Mouse (Mus musculus): Measurements from ENCODE around the gene Tmem163.

Tmem163 gene

GRCm38 (mm10) chr1:127576143-127576542, 103.2 kb downstream of the Tmem163 start:
- in situ Hi-C loops (cut with MboI; ENCODE audit: low sequenced_read_pairs): no loop called here

GRCm38 (mm10) chr1:127575692-127576091, 103.7 kb downstream of the Tmem163 start:
- in situ Hi-C loops (cut with MboI; ENCODE audit: low sequenced_read_pairs): no loop called here

GRCm38 (mm10) chr1:127573186-127573585, 106.2 kb downstream of the Tmem163 start:
- in situ Hi-C loops (cut with MboI; ENCODE audit: low sequenced_read_pairs): no loop called here

GRCm38 (mm10) chr1:127568641-127569040, 110.7 kb downstream of the Tmem163 start:
- in situ Hi-C loops (cut with MboI; ENCODE audit: low sequenced_read_pairs): no loop called here

GRCm38 (mm10) chr1:127556486-127556845, 122.9 kb downstream of the Tmem163 start:
- in situ Hi-C loops (cut with MboI; ENCODE audit: low sequenced_read_pairs): no loop called here

- in situ Hi-C loops (cut with MboI; ENCODE audit: low sequenced_read_pairs): no loop called here
Measured at GRCm38 (mm10) chr1:127555822-127556485, 123.4 kb downstream of the Tmem163 start.

- in situ Hi-C loops (cut with MboI; ENCODE audit: low sequenced_read_pairs): no loop called here
Measured at GRCm38 (mm10) chr1:127548078-127548477, 131.3 kb downstream of the Tmem163 start.

GRCm38 (mm10) chr1:127542756-127543155, 136.6 kb downstream of the Tmem163 start:
- in situ Hi-C loops (cut with MboI; ENCODE audit: low sequenced_read_pairs): no loop called here

- in situ Hi-C loops (cut with MboI; ENCODE audit: low sequenced_read_pairs): no loop called here
Measured at GRCm38 (mm10) chr1:127541931-127542330, 137.4 kb downstream of the Tmem163 start.

- in situ Hi-C loops (cut with MboI; ENCODE audit: low sequenced_read_pairs): no loop called here
Measured at GRCm38 (mm10) chr1:127541522-127541921, 137.8 kb downstream of the Tmem163 start.

GRCm38 (mm10) chr1:127537204-127538038, 141.9 kb downstream of the Tmem163 start:
- in situ Hi-C loops (cut with MboI; ENCODE audit: low sequenced_read_pairs): no loop called here

GRCm38 (mm10) chr1:127536448-127536847, 142.9 kb downstream of the Tmem163 start:
- in situ Hi-C loops (cut with MboI; ENCODE audit: low sequenced_read_pairs): no loop called here

- in situ Hi-C loops (cut with MboI; ENCODE audit: low sequenced_read_pairs): no loop called here
Measured at GRCm38 (mm10) chr1:127531723-127532122, 147.6 kb downstream of the Tmem163 start.

- in situ Hi-C loops (cut with MboI; ENCODE audit: low sequenced_read_pairs): no loop called here
Measured at GRCm38 (mm10) chr1:127530849-127531580, 148.3 kb downstream of the Tmem163 start.

GRCm38 (mm10) chr1:127523364-127523763, 156.0 kb downstream of the Tmem163 start:
- in situ Hi-C loops (cut with MboI; ENCODE audit: low sequenced_read_pairs): no loop called here

GRCm38 (mm10) chr1:127514888-127515287, 164.5 kb downstream of the Tmem163 start:
- in situ Hi-C loops (cut with MboI; ENCODE audit: low sequenced_read_pairs): no loop called here

- in situ Hi-C loops (cut with MboI; ENCODE audit: low sequenced_read_pairs): no loop called here
Measured at GRCm38 (mm10) chr1:127514479-127514878, 164.9 kb downstream of the Tmem163 start.

- in situ Hi-C loops (cut with MboI; ENCODE audit: low sequenced_read_pairs): no loop called here
Measured at GRCm38 (mm10) chr1:127513664-127514063, 165.7 kb downstream of the Tmem163 start.

- in situ Hi-C loops (cut with MboI; ENCODE audit: low sequenced_read_pairs): no loop called here
Measured at GRCm38 (mm10) chr1:127513140-127513539, 166.2 kb downstream of the Tmem163 start.

- in situ Hi-C loops (cut with MboI; ENCODE audit: low sequenced_read_pairs): no loop called here
Measured at GRCm38 (mm10) chr1:127512709-127513108, 166.6 kb downstream of the Tmem163 start.

GRCm38 (mm10) chr1:127511362-127511761, 168.0 kb downstream of the Tmem163 start:
- in situ Hi-C loops (cut with MboI; ENCODE audit: low sequenced_read_pairs): no loop called here

GRCm38 (mm10) chr1:127508921-127509320, 170.4 kb downstream of the Tmem163 start:
- in situ Hi-C loops (cut with MboI; ENCODE audit: low sequenced_read_pairs): no loop called here

Measured in CH12F3 (cell line).